Mouse (Mus musculus) hindbrain, embryonic 15.5 days (tissue): ENCODE data around the gene Traf3ip1. TPM values are rescaled to one million over a fixed set of nuclear protein-coding genes. Genes with fewer than 3 reads are reported as not detected.
"Not testable (repeated sequence)": the region's sequence is repeated elsewhere in the genome, so short reads cannot be mapped to it uniquely, and the experiment has no call there.

Experiments used
- ATAC-seq: fragments of 200-750 bp; cut with Nextera tagmentation; 2 replicates; pipeline ENCODE4 v1.8.0; 2017; ENCODE audit warnings: low read depth, moderate number of reproducible peaks, moderate TSS enrichment; ENCODE audit not compliant: low FRiP score
- H3K27ac ChIP-seq: fragments of 300-500 bp; sonication (generic); replicated peaks from 2 replicates; pipeline ENCODE4 v1.5.1; 2015; ENCODE audit warnings: mild to moderate bottlenecking, inconsistent platforms
- H3K27me3 ChIP-seq: fragments of 300-500 bp; sonication (generic); 2 replicates; pipeline ENCODE4 v1.6.1; 2015; ENCODE audit warnings: control low read depth, inconsistent platforms
- H3K36me3 ChIP-seq: fragments of 300-500 bp; sonication (generic); 2 replicates; pipeline ENCODE4 v1.6.1; 2015; ENCODE audit warnings: control low read depth, inconsistent platforms
- H3K4me1 ChIP-seq: fragments of 300-500 bp; sonication (generic); replicated peaks from 2 replicates; pipeline ENCODE4 v1.6.1; 2015; ENCODE audit warnings: control low read depth, inconsistent platforms
- H3K4me2 ChIP-seq: fragments of 300-500 bp; sonication (generic); 2 replicates; pipeline ENCODE4 v1.6.1; 2015; ENCODE audit warnings: moderate library complexity, mild to moderate bottlenecking, inconsistent platforms
- H3K4me3 ChIP-seq: fragments of 300-500 bp; sonication (generic); 2 replicates; pipeline ENCODE4 v1.5.1; 2015; ENCODE audit warnings: mild to moderate bottlenecking, inconsistent platforms
- H3K9ac ChIP-seq: fragments of 300-500 bp; sonication (generic); 2 replicates; pipeline ENCODE4 v1.6.1; 2015; ENCODE audit warnings: inconsistent platforms
- H3K9me3 ChIP-seq: fragments of 300-500 bp; sonication (generic); 2 replicates; pipeline ENCODE4 v1.6.1; 2016; ENCODE audit warnings: control low read depth, inconsistent platforms
- WGBS: fragments of 180-500 bp; shearing (Covaris S2); methylation state at CpG from one replicate; pipeline ENCODE4 v1.1.7; 2015; 5-methylcytosine and 5-hydroxymethylcytosine counted together
- polyA plus RNA-seq: library from polyadenylated mRNA; unstranded; fragments of >200 nt; fragmentation: Nextera tagmentation; extraction: Ambion mirVana; gene quantifications from 2 replicates; pipeline ENCODE4 v1.2.1, GENCODE M21; 2015

Gene Traf3ip1
- polyA plus RNA-seq, 1 experiment from 2014 or later, result 9.9 TPM

DNA sequence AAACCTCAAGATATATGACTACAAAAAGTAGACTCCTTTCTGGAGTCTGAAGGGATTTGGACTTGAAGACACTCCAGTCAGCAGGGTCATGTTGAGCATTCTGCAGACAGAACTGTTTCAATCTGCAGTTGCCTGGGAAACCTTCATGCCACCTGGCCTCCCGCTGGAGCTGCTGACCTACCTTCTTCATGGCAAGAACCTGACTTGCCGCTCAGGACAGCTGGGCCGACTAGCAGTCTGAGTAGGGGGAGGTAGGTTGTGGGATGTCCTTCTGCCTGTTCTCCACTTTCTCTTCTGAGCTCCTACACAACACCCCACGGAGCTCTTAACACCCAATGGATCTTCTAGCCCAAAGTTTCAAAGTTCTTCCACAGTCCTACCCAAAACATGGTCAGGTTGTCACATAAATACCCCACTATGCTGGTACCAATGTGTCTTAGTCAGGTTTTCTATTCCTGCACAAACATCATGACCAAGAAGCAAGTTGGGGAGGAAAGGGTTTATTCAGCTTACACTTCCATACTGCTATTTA lies 24.5 kb upstream of the Traf3ip1 start:
- Histone ChIP-seq H3K4me2 (no peak overlapping the region), H3K9me3 (no peaks in the 10 kb centered on the region), H3K4me3 (no peak overlapping the region), H3K4me1 (no peaks in the 10 kb centered on the region), H3K9ac (no peak overlapping the region), H3K27ac (no peak overlapping the region), H3K36me3 (no peaks in the 10 kb centered on the region), H3K27me3 (no peaks in the 10 kb centered on the region)
- 85% methylated on average over 4 of the region's 4 CpGs for WGBS
- ATAC-seq, result no peak

GRCm38 (mm10) chr1:91478145-91478544 lies 16.3 kb upstream of the Traf3ip1 start:
- H3K9me3 ChIP-seq, H3K4me3 ChIP-seq, H3K27ac ChIP-seq, H3K9ac ChIP-seq, H3K4me2 ChIP-seq, H3K27me3 ChIP-seq, H3K4me1 ChIP-seq, H3K36me3 ChIP-seq, ATAC-seq: not testable (repeated sequence)
- 91% methylated on average over 13 of the region's 13 CpGs for WGBS

- Histone ChIP-seq H3K4me2 (no peak overlapping the region), H3K9me3 (no peaks in the 10 kb centered on the region), H3K4me3 (no peak overlapping the region), H3K27ac (no peak overlapping the region), H3K36me3 (no peaks in the 10 kb centered on the region), H3K9ac (no peak overlapping the region), H3K27me3 (no peaks in the 10 kb centered on the region), H3K4me1 (no peaks in the 10 kb centered on the region)
- no peak for ATAC-seq
- whole genome bisulfite sequencing, result 96% methylated on average over 1 of the region's 1 CpGs
Observed at GRCm38 (mm10) chr1:91478958-91479357, 15.5 kb upstream of the Traf3ip1 start.

- 77% methylated on average over 7 of the region's 7 CpGs for WGBS
- H3K36me3 ChIP-seq, result no peaks in the 10 kb centered on the region
- H3K27ac ChIP-seq, result no peak overlapping the region
- no peak for ATAC-seq
- H3K27me3 ChIP-seq, result no peaks in the 10 kb centered on the region
- no peaks in the 10 kb centered on the region for H3K4me1 ChIP-seq
- H3K4me3 ChIP-seq, result no peak overlapping the region
- no peak overlapping the region for H3K4me2 ChIP-seq
- no peaks in the 10 kb centered on the region for H3K9me3 ChIP-seq
- no peak overlapping the region for H3K9ac ChIP-seq
Observed at GRCm38 (mm10) chr1:91482616-91483211, 11.7 kb upstream of the Traf3ip1 start.

GRCm38 (mm10) chr1:91483304-91484010 lies 11.0 kb upstream of the Traf3ip1 start:
- no peak for ATAC-seq
- H3K4me1 ChIP-seq, result no peaks in the 10 kb centered on the region
- no peak overlapping the region for H3K4me2 ChIP-seq
- no peak overlapping the region for H3K4me3 ChIP-seq
- no peaks in the 10 kb centered on the region for H3K36me3 ChIP-seq
- no peaks in the 10 kb centered on the region for H3K27me3 ChIP-seq
- no peaks in the 10 kb centered on the region for H3K9me3 ChIP-seq
- no peak overlapping the region for H3K9ac ChIP-seq
- WGBS, result 53% methylated on average over 10 of the region's 10 CpGs
- H3K27ac ChIP-seq, result no peak overlapping the region

GRCm38 (mm10) chr1:91484011-91484346 lies 10.5 kb upstream of the Traf3ip1 start:
- no peak overlapping the region for H3K9ac ChIP-seq
- H3K27ac ChIP-seq, result no peak overlapping the region
- WGBS, result 79% methylated on average over 5 of the region's 5 CpGs
- no peaks in the 10 kb centered on the region for H3K4me1 ChIP-seq
- no peak overlapping the region for H3K4me2 ChIP-seq
- no peak overlapping the region for H3K4me3 ChIP-seq
- H3K36me3 ChIP-seq, result no peaks in the 10 kb centered on the region
- ATAC-seq, result no peak
- no peaks in the 10 kb centered on the region for H3K9me3 ChIP-seq
- H3K27me3 ChIP-seq, result no peaks in the 10 kb centered on the region

DNA sequence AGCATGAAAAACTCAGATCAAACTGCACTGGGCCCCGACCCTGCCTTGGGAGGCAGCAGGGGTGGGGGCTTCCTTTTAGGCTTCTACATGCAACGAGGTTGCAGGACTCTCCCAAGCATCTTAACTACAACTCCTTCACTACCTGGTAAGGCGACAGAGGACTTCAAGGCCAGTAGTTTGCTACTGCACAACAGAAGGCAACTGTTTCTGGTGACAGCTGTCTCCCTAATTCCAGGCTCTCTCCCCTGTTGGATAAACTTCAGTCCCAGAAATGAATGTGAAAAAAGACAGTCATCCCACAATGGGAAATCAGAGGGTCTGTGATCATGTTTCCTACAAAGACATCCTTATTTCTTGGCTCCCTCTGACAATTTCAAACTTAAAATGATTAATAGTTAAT lies 9.0 kb upstream of the Traf3ip1 start:
- H3K36me3 ChIP-seq, result no peaks in the 10 kb centered on the region
- no peaks in the 10 kb centered on the region for H3K9me3 ChIP-seq
- no peak overlapping the region for H3K9ac ChIP-seq
- WGBS, result 82% methylated on average over 3 of the region's 3 CpGs
- H3K27me3 ChIP-seq, result no peaks in the 10 kb centered on the region
- no peak overlapping the region for H3K27ac ChIP-seq
- no peak overlapping the region for H3K4me2 ChIP-seq
- no peak for ATAC-seq
- no peaks in the 10 kb centered on the region for H3K4me1 ChIP-seq
- no peak overlapping the region for H3K4me3 ChIP-seq

GRCm38 (mm10) chr1:91486165-91486564 lies 8.3 kb upstream of the Traf3ip1 start:
- ATAC-seq, result no peak
- no peak overlapping the region for H3K4me2 ChIP-seq
- no peaks in the 10 kb centered on the region for H3K4me1 ChIP-seq
- H3K36me3 ChIP-seq, result no peaks in the 10 kb centered on the region
- H3K27ac ChIP-seq, result no peak overlapping the region
- H3K4me3 ChIP-seq, result no peak overlapping the region
- no peak overlapping the region for H3K9ac ChIP-seq
- WGBS, result 80% methylated on average over 3 of the region's 3 CpGs
- H3K9me3 ChIP-seq, result no peaks in the 10 kb centered on the region
- H3K27me3 ChIP-seq, result no peaks in the 10 kb centered on the region

GRCm38 (mm10) chr1:91490322-91490721 lies 4.1 kb upstream of the Traf3ip1 start:
- WGBS, result 79% methylated on average over 1 of the region's 1 CpGs

DNA sequence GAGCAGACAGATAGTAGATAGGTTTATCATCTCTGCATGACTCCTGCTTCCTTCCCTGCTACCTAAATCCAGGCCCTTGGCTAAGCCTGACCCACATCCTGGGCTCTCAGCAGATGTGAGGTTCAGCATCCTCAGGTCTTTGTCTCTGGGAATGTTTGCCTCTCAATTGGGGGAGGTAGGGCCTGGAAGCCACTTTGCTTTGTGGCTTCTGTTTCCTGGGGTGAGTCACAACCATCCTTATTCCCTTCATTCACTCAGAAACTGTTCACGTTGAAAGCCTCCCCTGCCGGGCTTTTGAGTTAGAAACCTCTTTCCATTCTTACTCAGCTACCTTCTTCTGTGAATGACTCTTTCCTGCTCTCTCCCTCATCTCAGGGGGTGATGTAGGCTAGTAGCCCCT lies 1.7 kb upstream of the Traf3ip1 start:
- Histone ChIP-seq H3K4me2 (no peak overlapping the region), H3K4me3 (no peak overlapping the region), H3K9me3 (no peaks in the 10 kb centered on the region), H3K27ac (no peak overlapping the region), H3K27me3 (no peaks in the 10 kb centered on the region), H3K36me3 (no peaks in the 10 kb centered on the region), H3K4me1 (peaks cover 26% of the 10 kb centered on the region), H3K9ac (no peak overlapping the region)
- ATAC-seq, result no peak
- 8% methylated on average over 2 of the region's 2 CpGs for WGBS

More at GRCm38 (mm10) chr1:91490322-91490721, 4.1 kb upstream of the Traf3ip1 start:
- Histone ChIP-seq H3K9me3 (no peaks in the 10 kb centered on the region), H3K36me3 (no peaks in the 10 kb centered on the region), H3K9ac (no peak overlapping the region), H3K27me3 (no peaks in the 10 kb centered on the region), H3K4me3 (no peak overlapping the region), H3K4me2 (no peak overlapping the region), H3K4me1 (peaks cover 8% of the 10 kb centered on the region), H3K27ac (no peak overlapping the region)
- no peak for ATAC-seq

- H3K27ac ChIP-seq, result 0 out of 2 replicates have a peak overlapping the region, but pooled peaks have one; percentile 62
- ATAC-seq, result peak; percentile 10; the same call in 1 of the 2 replicates
- H3K4me2 ChIP-seq, result peak overlapping the region; percentile 81
Observed at GRCm38 (mm10) chr1:91493938-91494337, 509 bp upstream of the Traf3ip1 start.

GRCm38 (mm10) chr1:91495321-91495720 lies 874 bp downstream of the Traf3ip1 start:
- H3K9ac ChIP-seq, result peak overlapping the region; percentile 69
- peak overlapping the region; percentile 86 for H3K4me3 ChIP-seq
- H3K36me3 ChIP-seq, result peaks cover 4% of the 10 kb centered on the region; the same call in 1 of the 2 replicates
- peaks cover 26% of the 10 kb centered on the region for H3K4me1 ChIP-seq
- H3K4me2 ChIP-seq, result peak overlapping the region; percentile 81
- no peaks in the 10 kb centered on the region for H3K9me3 ChIP-seq
- 57% methylated on average over 5 of the region's 5 CpGs for WGBS
- no peak overlapping the region for H3K27ac ChIP-seq
- no peaks in the 10 kb centered on the region for H3K27me3 ChIP-seq
- ATAC-seq, result no peak

More at GRCm38 (mm10) chr1:91493938-91494337, 509 bp upstream of the Traf3ip1 start:
- Histone ChIP-seq H3K4me3 (peak overlapping the region; percentile 86), H3K36me3 (no peaks in the 10 kb centered on the region), H3K9me3 (no peaks in the 10 kb centered on the region), H3K9ac (peak overlapping the region; percentile 69; the same call in 1 of the 2 replicates), H3K27me3 (no peaks in the 10 kb centered on the region), H3K4me1 (peaks cover 26% of the 10 kb centered on the region)
- 49% methylated on average over 3 of the region's 3 CpGs for WGBS
